Mouse (Mus musculus) frontal cortex, postnatal 10 days (tissue): Measurements from ENCODE around the gene Erlin1.
A peak's percentile ranks its signal among the peaks of the same experiment; 100 is the strongest.

Experiments used
- DNase-seq, 2 experiments: peaks; one replicate each; pipeline ENCODE4 v3.0.0; 2022; ENCODE audit warnings: low spot score in 2 of 2, mixed read lengths in 1 of 2

The Erlin1 gene

GRCm38 (mm10) chr19:43998802-43999527 lies 70.6 kb downstream of the Erlin1 start:
- no peak for DNase-seq

- DNase-seq: peak; percentile 51 to 74
Measured at GRCm38 (mm10) chr19:43998101-43998500, 71.5 kb downstream of the Erlin1 start.

GRCm38 (mm10) chr19:43995427-43995826 lies 74.2 kb downstream of the Erlin1 start:
- DNase-seq: no peak

DNA sequence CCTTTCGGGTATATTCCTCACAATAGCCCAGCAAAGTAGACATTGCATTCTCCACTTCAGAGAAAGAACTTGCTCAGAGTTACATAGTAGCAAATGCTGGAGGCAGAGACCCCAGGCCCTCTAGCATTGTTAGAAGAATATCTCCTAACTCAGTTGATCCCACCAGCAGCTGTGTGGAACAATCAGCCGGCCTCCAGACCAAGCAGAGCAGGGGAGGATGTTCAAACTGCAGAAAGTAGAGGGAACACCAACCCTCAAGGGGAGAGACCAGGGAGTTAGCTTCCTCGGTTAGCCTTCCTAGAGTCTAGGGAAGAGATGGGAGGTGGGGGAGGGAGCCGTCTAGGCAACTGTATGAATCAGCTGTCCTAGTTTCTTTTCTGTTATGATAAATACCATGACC lies 77.1 kb downstream of the Erlin1 start:
- DNase-seq: no peak

DNA sequence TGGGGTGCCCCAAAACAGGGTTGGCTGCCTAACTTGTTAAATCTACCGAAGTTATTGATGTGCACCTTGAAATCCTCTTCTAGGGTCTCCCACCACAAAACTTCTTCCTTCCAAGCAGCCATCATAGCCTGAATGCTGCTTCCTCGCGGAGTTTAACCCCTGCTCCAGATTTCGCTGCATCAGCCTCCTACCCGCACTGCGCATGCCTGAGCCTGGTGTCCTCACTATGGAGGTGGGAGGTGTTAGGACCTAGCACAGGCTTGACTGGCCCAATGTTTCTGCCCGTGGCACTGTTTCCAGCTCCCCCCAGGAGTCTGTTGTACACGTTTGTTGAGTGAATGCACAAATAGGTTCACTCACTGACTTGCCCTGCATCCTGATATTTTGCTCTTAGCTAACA lies 79.2 kb downstream of the Erlin1 start:
- no peak for DNase-seq

DNA sequence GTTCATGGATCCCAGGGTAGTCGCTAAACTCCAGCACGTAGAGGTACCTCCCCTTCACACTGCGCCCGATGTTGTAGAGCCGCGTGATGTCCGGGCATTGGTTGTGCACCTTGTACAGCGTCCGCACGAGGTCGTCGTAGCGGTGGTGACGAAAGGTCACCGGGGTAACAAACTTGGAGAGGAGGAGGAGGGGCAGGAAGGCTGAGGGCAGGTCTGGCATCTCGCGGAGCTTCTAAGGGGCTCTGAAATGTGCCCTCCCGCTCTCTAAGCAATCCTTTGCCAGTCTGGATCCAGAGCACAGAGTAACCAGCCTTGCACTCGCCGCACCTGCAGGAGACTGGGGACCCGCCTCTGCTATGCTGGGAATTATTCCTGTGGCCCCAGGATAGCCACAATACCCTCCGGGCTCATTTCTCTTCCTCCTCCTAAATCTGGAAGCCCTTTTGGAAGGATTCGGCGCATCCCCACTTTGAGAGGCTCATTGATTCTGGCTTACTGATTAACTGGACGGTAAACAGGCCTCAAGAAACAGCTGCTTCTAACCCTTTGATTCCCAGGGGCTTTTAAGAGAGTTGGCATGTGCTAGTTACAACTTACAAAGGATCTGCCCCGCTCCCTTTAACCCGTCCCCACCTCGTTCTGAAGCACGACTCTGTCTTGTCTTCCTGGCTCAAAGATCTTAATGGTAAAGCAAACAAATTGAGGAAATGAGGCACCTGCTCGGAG lies 83.4 kb downstream of the Erlin1 start, which contains the start of gene Cpn1:
TSS of gene Cpn1 (minus strand) at position 488 of the 726 bp plus-strand sequence.
- DNase-seq: no peak
